Mouse (Mus musculus) C2C12 (cell line): ENCODE measurements around the gene Slc39a9.

Experiments used
- CEBPB ChIP-seq: IDR thresholded peaks from one replicate; pipeline ENCODE4 v1.6.1; 2011; ENCODE audit warnings: low read depth, mild to moderate bottlenecking, control low read depth, moderate library complexity
- CTCF ChIP-seq: IDR thresholded peaks from one replicate; pipeline ENCODE4 v1.5.1; 2011; ENCODE audit not compliant: control insufficient read depth, insufficient read depth, insufficient read length
- MAX ChIP-seq: IDR thresholded peaks from one replicate; pipeline ENCODE4 v1.6.1; 2011; ENCODE audit warnings: mild to moderate bottlenecking, control low read depth
- MYOD1 ChIP-seq: IDR thresholded peaks from one replicate; pipeline ENCODE4 v1.6.1; 2011; ENCODE audit warnings: low read depth; ENCODE audit not compliant: control insufficient read depth, insufficient read length
- MYOG ChIP-seq: IDR thresholded peaks from one replicate; pipeline ENCODE4 v1.6.1; 2011; ENCODE audit not compliant: control insufficient read depth, insufficient read length; ENCODE audit errors: extremely low read depth
- USF1 ChIP-seq: IDR thresholded peaks from one replicate; pipeline ENCODE4 v1.6.1; 2011; ENCODE audit warnings: low read depth, mild to moderate bottlenecking, control low read depth, moderate library complexity

- no peak for TF ChIP-seq CEBPB
- peak; percentile 32 for TF ChIP-seq CTCF
- no peak for TF ChIP-seq MYOG
- no peak for TF ChIP-seq MYOD1
- no peak for TF ChIP-seq MAX
- no peak for TF ChIP-seq USF1
Observed at GRCm38 (mm10) chr12:80673170-80673569, 29.5 kb downstream of the Slc39a9 start.
